Mouse (Mus musculus) kidney, embryonic 15.5 days (tissue): Measurements from ENCODE around the gene Frmd8. TPM values are rescaled to one million over a fixed set of nuclear protein-coding genes. Genes with fewer than 3 reads are reported as not detected.

Experiments
- ATAC-seq: fragments of 200-750 bp; cut with Nextera tagmentation; replicated peaks from 2 replicates; pipeline ENCODE4 v1.8.0; 2017; ENCODE audit warnings: moderate TSS enrichment; ENCODE audit not compliant: low FRiP score
- H3K27ac ChIP-seq: fragments of 300-500 bp; sonication (generic); 2 replicates; pipeline ENCODE4 v1.5.1; 2015; ENCODE audit warnings: mild to moderate bottlenecking, inconsistent platforms
- H3K27me3 ChIP-seq: fragments of 300-500 bp; sonication (generic); 2 replicates; pipeline ENCODE4 v1.6.1; 2015; ENCODE audit warnings: inconsistent platforms
- H3K36me3 ChIP-seq: fragments of 300-500 bp; sonication (generic); 2 replicates; pipeline ENCODE4 v1.6.1; 2015; ENCODE audit warnings: inconsistent platforms
- H3K4me1 ChIP-seq: fragments of 300-500 bp; sonication (generic); 2 replicates; pipeline ENCODE4 v1.6.1; 2015; ENCODE audit warnings: inconsistent platforms
- H3K4me2 ChIP-seq: fragments of 300-500 bp; sonication (generic); 2 replicates; pipeline ENCODE4 v1.6.1; 2015; ENCODE audit warnings: moderate library complexity, mild to moderate bottlenecking, inconsistent platforms
- H3K4me3 ChIP-seq: fragments of 300-500 bp; sonication (generic); replicated peaks from 2 replicates; pipeline ENCODE4 v1.5.1; 2015; ENCODE audit warnings: mild to moderate bottlenecking, inconsistent platforms
- H3K9ac ChIP-seq: fragments of 300-500 bp; sonication (generic); 2 replicates; pipeline ENCODE4 v1.6.1; 2015; ENCODE audit warnings: mild to moderate bottlenecking, inconsistent platforms
- H3K9me3 ChIP-seq: fragments of 300-500 bp; sonication (generic); replicated peaks from 2 replicates; pipeline ENCODE4 v1.6.1; 2016; ENCODE audit warnings: inconsistent platforms
- WGBS: fragments of 180-500 bp; shearing (Covaris S2); methylation state at CpG from one replicate; pipeline ENCODE4 v1.1.7; 2015; ENCODE audit warnings: mixed read lengths; 5-methylcytosine and 5-hydroxymethylcytosine counted together
- polyA plus RNA-seq: library from polyadenylated mRNA; unstranded; fragments of >200 nt; fragmentation: Nextera tagmentation; extraction: Ambion mirVana; gene quantifications from 2 replicates; pipeline ENCODE4 v1.2.1, GENCODE M21; 2015

Frmd8 gene
- polyA plus RNA-seq, 1 experiment from 2014 or later = 43.1 TPM

DNA sequence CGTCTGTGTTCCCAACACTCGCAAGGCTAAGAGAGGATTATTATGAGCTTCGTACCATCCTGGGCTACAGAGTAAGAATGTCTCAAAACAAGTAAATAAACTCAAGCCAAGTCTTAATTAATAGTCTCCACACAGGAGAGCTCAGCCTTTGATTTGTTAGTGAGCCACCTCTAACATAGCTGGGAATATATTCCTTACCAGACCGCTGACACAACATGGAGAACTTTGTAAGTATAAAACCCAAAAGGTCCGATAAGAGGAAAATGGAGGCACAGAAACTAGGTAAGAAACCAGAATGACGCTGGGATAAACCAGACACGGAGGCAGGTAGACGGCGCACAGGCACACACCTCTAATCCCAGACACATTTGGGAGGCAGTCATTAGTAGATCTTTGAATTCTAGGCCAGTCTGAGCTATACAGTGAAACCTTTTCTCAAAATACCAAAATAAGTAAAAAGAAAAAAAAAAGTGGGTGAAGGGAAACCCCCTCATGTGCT lies 34.1 kb downstream of the Frmd8 start:
- Histone ChIP-seq H3K27me3 (no peaks in the 10 kb centered on the region), H3K9ac (no peak overlapping the region), H3K4me1 (peaks cover 58% of the 10 kb centered on the region), H3K4me3 (0 out of 2 replicates have a peak overlapping the region, but pooled peaks have one; percentile 41), H3K27ac (0 out of 2 replicates have a peak overlapping the region, but pooled peaks have one; percentile 24), H3K4me2 (peak overlapping the region; percentile 60), H3K36me3 (no peaks in the 10 kb centered on the region), H3K9me3 (no peaks in the 10 kb centered on the region)
- 87% methylated on average over 9 of the region's 9 CpGs for WGBS
- no peak for ATAC-seq

GRCm38 (mm10) chr19:5840086-5840889 lies 34.8 kb downstream of the Frmd8 start:
- Histone ChIP-seq H3K9me3 (no peaks in the 10 kb centered on the region), H3K9ac (no peak overlapping the region), H3K4me3 (no peak overlapping the region), H3K4me1 (peaks cover 54% of the 10 kb centered on the region), H3K27ac (0 out of 2 replicates have a peak overlapping the region, but pooled peaks have one; percentile 24), H3K27me3 (no peaks in the 10 kb centered on the region), H3K36me3 (no peaks in the 10 kb centered on the region), H3K4me2 (no peak overlapping the region)
- 70% methylated on average over 18 of the region's 18 CpGs for WGBS
- ATAC-seq = no peak

DNA sequence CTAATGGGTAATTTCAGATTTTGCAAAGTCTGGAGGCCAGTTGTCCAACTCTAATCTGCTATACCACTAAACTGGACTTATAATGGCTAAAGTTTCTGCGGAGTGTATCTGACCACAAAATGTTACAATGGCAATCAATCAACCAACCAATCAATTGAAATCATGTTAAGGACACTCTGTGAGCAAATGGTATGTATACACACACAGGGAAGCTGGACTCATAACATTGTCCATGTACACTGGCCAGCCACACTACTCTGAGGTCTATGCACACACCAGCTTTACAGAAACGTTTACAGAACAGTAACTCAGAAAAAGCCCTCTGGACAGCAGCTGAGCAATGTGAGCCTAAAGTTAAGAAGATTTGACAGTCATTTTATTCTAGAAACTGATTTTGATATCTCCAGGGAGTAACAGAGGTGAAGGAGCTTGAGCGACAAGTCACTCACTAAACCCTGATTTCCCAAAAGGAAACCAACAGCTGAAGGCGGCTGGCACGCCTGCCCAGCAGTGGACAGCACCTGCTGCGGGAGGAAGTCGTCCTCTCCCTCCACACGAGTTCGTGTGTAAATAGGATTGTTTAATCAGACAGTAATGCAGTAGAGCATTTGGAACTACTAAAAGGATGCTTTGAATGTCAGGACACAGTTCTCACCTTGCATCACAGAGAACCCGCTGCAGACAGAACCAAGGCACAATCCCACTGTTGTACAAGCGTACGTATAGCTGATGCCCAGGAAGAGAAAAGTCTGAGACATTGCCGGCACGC lies 35.6 kb downstream of the Frmd8 start:
- H3K27ac ChIP-seq = no peak overlapping the region
- no peak overlapping the region for H3K4me3 ChIP-seq

DNA sequence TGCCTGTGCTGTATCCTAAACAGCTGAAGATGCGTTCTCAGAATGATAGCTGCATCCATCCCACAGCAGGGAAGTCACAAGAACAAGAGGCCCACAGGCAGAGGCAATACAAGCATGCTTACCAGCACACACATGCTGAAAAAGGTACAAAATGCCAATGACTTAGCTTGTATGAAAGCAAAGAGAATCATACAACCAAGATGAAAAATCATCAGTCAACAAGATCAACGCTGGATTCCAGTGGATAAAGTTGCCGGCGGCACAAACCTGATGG lies 36.2 kb downstream of the Frmd8 start:
- H3K9me3 ChIP-seq = no peaks in the 10 kb centered on the region
- no peaks in the 10 kb centered on the region for H3K36me3 ChIP-seq
- 92% methylated on average over 4 of the region's 4 CpGs for WGBS
- no peak for ATAC-seq
- no peak overlapping the region for H3K4me2 ChIP-seq
- no peak overlapping the region for H3K27ac ChIP-seq
- peaks cover 45% of the 10 kb centered on the region for H3K4me1 ChIP-seq
- no peaks in the 10 kb centered on the region for H3K27me3 ChIP-seq
- no peak overlapping the region for H3K4me3 ChIP-seq
- no peak overlapping the region for H3K9ac ChIP-seq

More for the DNA sequence above, 35.6 kb downstream of the Frmd8 start:
- peaks cover 48% of the 10 kb centered on the region for H3K4me1 ChIP-seq
- no peaks in the 10 kb centered on the region for H3K9me3 ChIP-seq
- H3K36me3 ChIP-seq = no peaks in the 10 kb centered on the region
- H3K9ac ChIP-seq = no peak overlapping the region
- no peak for ATAC-seq
- H3K4me2 ChIP-seq = no peak overlapping the region; the same call in 1 of the 2 replicates
- WGBS = 72% methylated on average over 14 of the region's 14 CpGs
- H3K27me3 ChIP-seq = no peaks in the 10 kb centered on the region

DNA sequence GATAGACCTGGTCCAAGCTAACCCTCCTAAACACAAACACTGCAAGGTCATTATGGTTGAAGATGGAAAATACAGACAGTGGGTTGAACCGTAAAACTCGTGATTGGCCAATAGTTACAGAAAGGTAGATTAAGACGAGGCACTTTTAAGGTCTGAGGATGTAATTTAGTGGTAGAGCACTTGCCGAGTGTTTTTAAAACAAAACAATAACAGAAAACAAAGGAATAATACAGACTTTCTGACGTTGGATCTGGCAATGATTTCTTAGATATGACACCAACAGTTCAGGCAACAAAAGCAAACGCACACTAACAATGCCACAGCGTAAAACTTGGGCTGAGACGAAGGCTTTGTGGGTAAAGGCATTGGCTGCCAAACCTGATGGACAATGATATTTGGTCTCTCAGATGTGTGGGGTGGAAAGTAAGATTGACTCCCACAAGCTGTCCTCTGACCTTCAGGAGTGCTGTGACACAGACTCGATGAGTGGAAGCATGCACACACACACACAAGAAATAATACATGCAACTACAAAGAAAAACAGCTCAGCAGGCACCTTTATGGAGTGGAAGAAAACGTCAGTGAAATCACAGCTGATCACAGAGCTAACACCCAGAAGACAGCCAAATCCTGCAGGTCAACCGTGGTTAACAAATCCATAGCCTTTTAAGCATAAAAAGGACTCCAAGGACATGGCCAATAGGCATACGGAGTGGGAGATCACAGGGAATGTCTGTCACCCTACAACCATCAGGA lies 36.8 kb downstream of the Frmd8 start:
- no peak overlapping the region for H3K4me3 ChIP-seq
- 72% methylated on average over 12 of the region's 12 CpGs for WGBS
- no peaks in the 10 kb centered on the region for H3K9me3 ChIP-seq
- H3K36me3 ChIP-seq = no peaks in the 10 kb centered on the region
- ATAC-seq = no peak
- no peak overlapping the region for H3K27ac ChIP-seq
- no peak overlapping the region for H3K4me2 ChIP-seq
- no peak overlapping the region for H3K9ac ChIP-seq
- H3K4me1 ChIP-seq = peaks cover 40% of the 10 kb centered on the region
- H3K27me3 ChIP-seq = no peaks in the 10 kb centered on the region

DNA sequence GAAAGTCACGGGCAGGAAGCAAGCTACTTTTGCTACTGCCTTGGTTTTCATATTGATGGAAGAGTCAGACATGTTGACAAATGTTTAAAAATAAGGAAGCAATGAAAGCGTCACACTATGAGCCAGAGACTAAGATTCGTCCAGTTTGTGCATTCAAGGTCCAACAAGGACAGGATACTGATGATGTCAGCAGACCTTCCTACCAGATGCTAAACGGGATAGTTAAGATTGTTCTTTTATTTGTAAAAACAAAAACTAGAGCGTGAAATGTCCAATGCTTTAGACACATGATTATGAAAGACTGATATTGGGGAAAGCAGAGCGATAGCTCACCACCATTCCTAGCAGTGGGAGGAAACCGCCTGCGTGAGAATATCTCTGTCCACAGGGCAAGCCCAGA lies 37.5 kb downstream of the Frmd8 start:
- no peaks in the 10 kb centered on the region for H3K27me3 ChIP-seq
- H3K4me2 ChIP-seq = no peak overlapping the region
- no peak overlapping the region for H3K4me3 ChIP-seq
- H3K9me3 ChIP-seq = no peaks in the 10 kb centered on the region
- H3K36me3 ChIP-seq = no peaks in the 10 kb centered on the region
- 70% methylated on average over 8 of the region's 8 CpGs for WGBS
- H3K27ac ChIP-seq = no peak overlapping the region
- H3K4me1 ChIP-seq = peaks cover 33% of the 10 kb centered on the region
- no peak overlapping the region for H3K9ac ChIP-seq
- no peak for ATAC-seq

- H3K4me2 ChIP-seq = no peak overlapping the region
- no peak overlapping the region for H3K9ac ChIP-seq
- H3K36me3 ChIP-seq = no peaks in the 10 kb centered on the region
- H3K27ac ChIP-seq = no peak overlapping the region
- H3K9me3 ChIP-seq = no peaks in the 10 kb centered on the region
- H3K4me1 ChIP-seq = peaks cover 27% of the 10 kb centered on the region
- H3K27me3 ChIP-seq = no peaks in the 10 kb centered on the region
- no peak for ATAC-seq
- no peak overlapping the region for H3K4me3 ChIP-seq
- WGBS = 53% methylated on average over 10 of the region's 10 CpGs
Observed at GRCm38 (mm10) chr19:5836941-5837572, 38.0 kb downstream of the Frmd8 start.

- no peak for ATAC-seq
- Histone ChIP-seq H3K27me3 (no peaks in the 10 kb centered on the region), H3K9me3 (no peaks in the 10 kb centered on the region), H3K36me3 (no peaks in the 10 kb centered on the region), H3K9ac (no peak overlapping the region), H3K4me3 (no peak overlapping the region), H3K4me2 (no peak overlapping the region), H3K4me1 (peaks cover 26% of the 10 kb centered on the region), H3K27ac (no peak overlapping the region)
- 85% methylated on average over 8 of the region's 8 CpGs for WGBS
Observed at GRCm38 (mm10) chr19:5835922-5836430, 39.1 kb downstream of the Frmd8 start.

DNA sequence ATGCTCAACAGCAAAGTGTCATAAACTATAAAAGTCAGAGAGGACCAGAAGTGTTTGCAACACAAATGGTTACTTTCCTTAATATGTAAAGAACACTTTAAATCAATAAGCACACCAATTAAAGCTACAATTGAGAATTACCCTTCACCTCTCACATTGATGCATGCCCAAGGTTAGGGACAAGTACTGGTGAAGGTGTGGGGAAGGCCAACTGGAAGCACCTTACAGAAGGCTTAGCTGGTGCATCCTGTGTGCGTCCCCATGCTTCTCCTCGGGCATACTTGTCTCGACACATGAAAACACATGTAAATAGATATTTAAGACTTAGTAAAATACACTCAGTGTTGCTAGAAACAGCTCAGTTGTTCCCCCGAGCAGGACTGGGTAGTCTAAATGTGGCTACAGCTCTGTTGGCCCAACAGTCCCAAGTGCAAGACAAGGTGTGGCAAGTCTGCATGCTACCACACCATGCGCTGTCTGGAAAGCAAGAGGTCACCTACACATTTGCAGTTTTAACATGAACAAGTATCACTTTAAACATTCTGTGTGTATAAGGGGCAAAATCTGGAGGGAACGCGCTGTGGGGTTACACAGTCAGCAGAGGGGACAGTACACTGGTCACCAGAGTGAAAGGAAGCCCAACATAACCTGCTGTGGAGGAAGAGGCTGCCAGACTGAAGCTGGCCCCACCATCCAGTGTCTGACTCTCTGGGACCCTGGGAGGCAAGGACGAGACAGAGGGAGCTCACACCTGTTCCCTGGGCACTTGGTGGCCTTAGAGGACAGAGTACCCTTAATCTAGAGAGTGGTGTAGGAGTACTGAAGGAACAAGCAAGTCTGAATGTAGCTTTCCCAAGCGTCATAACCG lies 39.8 kb downstream of the Frmd8 start:
- WGBS = 85% methylated on average over 10 of the region's 10 CpGs
- ATAC-seq = no peak; the same call in 1 of the 2 replicates
- Histone ChIP-seq H3K4me3 (no peak overlapping the region), H3K36me3 (no peaks in the 10 kb centered on the region), H3K9me3 (no peaks in the 10 kb centered on the region), H3K27me3 (no peaks in the 10 kb centered on the region), H3K4me2 (no peak overlapping the region), H3K27ac (no peak overlapping the region), H3K4me1 (peaks cover 20% of the 10 kb centered on the region; the same call in 1 of the 2 replicates), H3K9ac (no peak overlapping the region)

- peak overlapping the region; percentile 54 for H3K27ac ChIP-seq
- H3K4me3 ChIP-seq = no peak overlapping the region
- H3K4me1 ChIP-seq = peaks cover 20% of the 10 kb centered on the region; the same call in 1 of the 2 replicates
- H3K4me2 ChIP-seq = no peak overlapping the region
- no peaks in the 10 kb centered on the region for H3K27me3 ChIP-seq
- H3K9me3 ChIP-seq = no peaks in the 10 kb centered on the region
- H3K9ac ChIP-seq = no peak overlapping the region
- H3K36me3 ChIP-seq = no peaks in the 10 kb centered on the region
- peak; percentile 52; the same call in 1 of the 2 replicates for ATAC-seq
- 59% methylated on average over 12 of the region's 12 CpGs for WGBS
Observed at GRCm38 (mm10) chr19:5834260-5834925, 40.7 kb downstream of the Frmd8 start.
